Mouse (Mus musculus) c-Kit-positive CD71-positive TER-119-positive erythroid progenitor cells, embryonic 14.5 days (primary cell): ENCODE measurements around the gene Stam2.

Experiments used
- DNase-seq: peaks from one replicate; pipeline ENCODE4 v3.0.0-alpha.2; 2013; ENCODE audit warnings: low spot score

Gene Stam2

DNA sequence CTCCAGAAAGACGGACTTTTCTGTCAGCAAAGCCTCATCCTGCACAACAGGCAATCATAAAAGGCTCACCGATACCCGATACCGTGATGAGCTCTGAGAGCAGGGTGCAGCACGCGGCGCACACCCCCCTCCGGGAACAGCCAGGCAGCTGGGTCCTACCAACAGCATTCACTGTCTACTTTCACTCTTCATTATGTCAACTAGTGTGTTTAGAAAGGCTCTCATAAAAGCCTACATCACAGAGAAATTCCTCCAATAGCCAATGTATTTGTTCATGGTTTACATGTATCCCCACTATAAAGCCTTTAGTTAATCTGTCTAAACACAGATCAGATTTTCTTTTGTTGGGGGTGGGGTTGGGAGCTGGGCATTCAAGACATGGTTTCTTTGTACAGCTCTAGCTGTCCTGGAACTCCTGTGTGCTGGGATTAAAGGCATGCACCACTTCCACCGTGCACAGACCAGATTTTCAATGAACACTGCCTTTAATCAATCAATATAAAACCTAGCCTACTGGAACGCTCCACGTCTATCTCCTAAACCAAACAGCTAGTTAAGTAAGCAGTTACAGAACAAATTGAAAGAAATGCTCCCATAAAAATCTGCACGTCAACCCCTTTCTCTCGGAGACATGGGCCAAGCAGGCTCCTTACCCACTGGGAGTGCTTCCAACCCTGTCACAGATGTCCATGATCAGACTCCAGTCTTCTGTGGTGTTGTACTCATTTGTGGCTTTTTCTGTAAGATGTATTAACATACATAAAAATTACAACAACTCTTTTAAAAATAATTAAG is 21.7 kb downstream of the Stam2 start:
- no peak for DNase-seq

- no peak for DNase-seq
These were observed 25.0 kb downstream of the Stam2 start for GRCm38 (mm10) chr2:52717076-52717475.

DNA sequence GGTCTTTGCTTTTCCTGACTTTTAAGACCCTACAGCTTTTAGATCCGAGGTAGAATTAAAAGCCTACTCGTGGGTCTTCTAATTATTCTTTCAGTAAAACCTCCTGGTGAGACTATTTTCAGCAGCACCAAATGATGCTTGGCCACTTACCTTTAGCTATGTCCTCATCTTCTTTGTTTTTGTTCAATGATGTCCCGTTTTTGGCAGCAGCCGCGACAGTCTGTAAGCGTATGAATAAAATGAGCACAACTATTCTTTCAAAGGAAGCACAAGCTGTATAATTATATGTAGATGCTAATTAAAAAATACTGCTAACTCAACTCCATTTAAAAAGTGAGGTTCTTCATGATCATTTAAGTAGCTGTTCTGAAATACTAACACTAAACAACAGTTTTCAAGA is 26.5 kb downstream of the Stam2 start:
- no peak for DNase-seq

DNA sequence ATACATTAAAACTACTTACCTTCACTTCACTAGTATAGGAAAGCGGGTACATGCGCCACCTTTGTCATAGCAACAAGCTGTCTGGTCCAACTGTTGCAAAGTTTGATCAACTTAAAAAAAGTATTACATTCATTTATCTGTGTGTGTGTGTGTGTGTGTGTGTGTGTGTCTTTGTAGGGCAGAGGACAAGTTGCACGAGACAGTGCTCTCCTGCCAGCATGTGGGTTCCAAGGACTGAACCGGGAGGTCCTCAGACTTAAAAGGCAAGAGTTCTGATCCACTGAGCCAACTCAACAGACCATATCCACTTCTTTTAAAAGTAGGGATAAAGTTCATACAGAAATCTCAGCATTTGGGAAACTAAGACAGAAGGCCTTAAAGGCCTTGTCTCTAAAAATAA is 28.0 kb downstream of the Stam2 start:
- DNase-seq = no peak

- no peak for DNase-seq
These were observed 31.3 kb downstream of the Stam2 start for GRCm38 (mm10) chr2:52710804-52711203.

GRCm38 (mm10) chr2:52709417-52709816 is 32.7 kb downstream of the Stam2 start:
- DNase-seq = no peak

- no peak for DNase-seq
These were observed 40.6 kb downstream of the Stam2 start for GRCm38 (mm10) chr2:52701368-52702036.

GRCm38 (mm10) chr2:52700352-52700751 is 41.7 kb downstream of the Stam2 start:
- no peak for DNase-seq

DNA sequence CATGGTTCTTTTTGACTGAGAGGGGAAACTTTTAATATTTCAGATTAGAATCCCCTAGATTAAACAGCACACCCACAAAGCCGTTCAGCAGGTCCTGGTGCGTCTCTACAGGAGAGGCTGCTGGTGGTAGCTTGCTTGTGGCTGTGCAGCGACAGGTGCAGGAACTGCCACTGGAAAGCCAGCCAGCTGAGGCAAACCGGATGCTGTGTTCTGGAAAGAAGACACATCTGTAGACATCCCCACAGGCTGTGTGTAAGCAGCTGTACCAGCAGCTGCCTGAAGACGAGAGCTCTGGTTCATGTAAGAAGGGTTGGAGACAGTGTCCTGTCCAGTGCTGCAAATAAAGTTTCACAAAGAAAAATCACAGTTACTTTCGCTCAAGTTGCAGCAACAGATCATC is 47.5 kb downstream of the Stam2 start:
- DNase-seq = no peak

DNA sequence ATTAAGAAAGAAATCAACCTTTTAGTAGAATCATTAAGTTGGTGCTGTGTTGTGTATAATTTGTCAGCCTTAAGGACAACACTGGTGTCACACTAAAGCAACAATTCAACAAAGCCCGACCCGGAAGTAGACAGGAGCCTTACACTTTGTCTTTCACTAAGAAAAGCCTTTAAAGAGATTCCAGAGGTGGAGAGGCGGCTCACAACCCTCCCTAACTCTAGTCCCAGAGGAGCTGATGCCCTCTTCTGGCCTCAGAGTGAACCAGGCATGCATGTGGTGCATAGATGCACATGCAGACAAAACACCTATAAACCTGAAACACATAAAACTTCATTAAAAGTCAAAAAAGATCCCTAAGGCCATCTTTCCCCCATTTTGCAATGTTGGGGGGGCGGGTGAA is 50.3 kb downstream of the Stam2 start:
- no peak for DNase-seq

GRCm38 (mm10) chr2:52686601-52687000 is 55.5 kb downstream of the Stam2 start:
- no peak for DNase-seq

- no peak for DNase-seq
These were observed 64.5 kb downstream of the Stam2 start for GRCm38 (mm10) chr2:52677589-52677988.

DNA sequence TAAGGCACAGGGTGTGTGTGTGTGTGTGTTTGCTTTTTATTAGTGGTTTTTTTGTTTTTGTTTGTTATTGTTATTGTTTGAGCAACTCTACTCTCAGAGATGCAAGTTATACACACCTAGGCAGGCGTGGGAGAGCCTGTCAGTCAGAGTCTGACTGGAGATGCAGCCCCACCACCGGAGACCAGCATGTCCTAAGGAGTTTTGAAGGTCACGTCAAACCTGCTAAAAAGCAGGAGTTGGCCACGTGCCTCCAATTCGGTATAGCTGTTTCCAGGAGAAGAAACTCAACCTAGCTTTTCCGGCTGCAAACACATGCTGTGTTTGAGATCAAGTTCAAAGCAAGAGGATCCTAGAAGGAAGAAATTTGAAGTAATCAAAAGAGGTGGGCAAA is 65.2 kb downstream of the Stam2 start:
- no peak for DNase-seq

- no peak for DNase-seq
These were observed 65.8 kb downstream of the Stam2 start, which contains the start of gene Cacnb4 for GRCm38 (mm10) chr2:52676023-52676912. Gene Cacnb4 (minus strand): TSS chr2:52676831.

DNA sequence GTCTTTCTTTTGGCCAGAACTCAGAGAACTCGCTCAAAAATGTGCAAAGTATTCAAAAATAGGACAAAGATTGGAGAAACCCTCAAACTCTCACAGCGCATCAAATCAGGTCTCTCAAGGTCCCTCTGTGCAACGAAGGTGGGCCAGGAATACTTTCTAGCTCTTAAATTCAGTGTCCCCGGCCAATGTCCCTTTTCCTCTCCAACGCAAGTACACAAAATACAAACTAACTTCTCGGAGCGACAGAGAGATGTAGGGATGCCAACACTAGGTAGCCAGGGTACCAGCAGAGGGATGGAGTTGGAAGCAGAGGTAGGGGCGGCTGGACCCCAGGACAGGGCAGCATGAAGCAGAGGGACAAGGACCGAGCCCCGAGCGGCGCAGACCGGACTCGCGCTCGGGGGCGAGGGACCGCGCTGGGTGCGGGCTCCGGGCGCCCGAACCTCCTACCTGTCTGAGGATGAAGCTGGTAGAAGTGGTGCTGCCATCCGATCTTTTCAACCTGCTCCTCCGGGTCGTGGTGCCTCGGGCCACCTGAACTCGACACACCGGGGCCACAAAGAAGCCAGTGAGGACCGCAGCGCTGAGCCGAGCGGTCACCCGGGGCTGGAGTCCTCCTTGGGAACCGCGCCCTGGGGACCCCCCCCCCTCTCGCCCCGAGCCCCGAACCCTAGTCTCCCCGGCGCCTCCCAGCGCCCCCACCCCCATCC is 66.6 kb downstream of the Stam2 start:
- DNase-seq = no peak

- DNase-seq = no peak
These were observed 67.2 kb downstream of the Stam2 start for GRCm38 (mm10) chr2:52674886-52675277.

DNA sequence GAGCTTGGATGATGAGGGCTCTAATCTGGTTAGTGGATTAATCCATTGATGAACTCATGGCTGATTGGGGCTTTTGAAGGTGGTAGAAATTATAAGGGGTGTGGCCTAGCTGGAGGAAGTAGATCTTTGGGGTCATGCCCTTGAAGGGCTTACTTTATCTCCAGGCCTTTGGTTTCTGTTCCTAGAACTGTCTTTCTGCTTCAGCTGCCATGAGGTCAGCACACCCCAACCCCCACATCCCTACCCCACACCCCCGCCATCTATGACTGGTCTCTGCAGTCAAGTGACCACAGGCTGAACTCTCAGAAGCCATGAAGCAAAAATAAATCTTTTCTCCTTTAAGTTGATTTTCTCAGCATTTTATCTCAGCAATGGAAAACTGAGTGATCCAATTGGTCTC is 68.9 kb downstream of the Stam2 start:
- no peak for DNase-seq

- no peak for DNase-seq
These were observed 71.3 kb downstream of the Stam2 start for GRCm38 (mm10) chr2:52670733-52671132.

- DNase-seq = no peak
These were observed 73.6 kb downstream of the Stam2 start for GRCm38 (mm10) chr2:52668480-52668879.

- no peak for DNase-seq
These were observed 85.4 kb downstream of the Stam2 start for GRCm38 (mm10) chr2:52656722-52657121.

DNA sequence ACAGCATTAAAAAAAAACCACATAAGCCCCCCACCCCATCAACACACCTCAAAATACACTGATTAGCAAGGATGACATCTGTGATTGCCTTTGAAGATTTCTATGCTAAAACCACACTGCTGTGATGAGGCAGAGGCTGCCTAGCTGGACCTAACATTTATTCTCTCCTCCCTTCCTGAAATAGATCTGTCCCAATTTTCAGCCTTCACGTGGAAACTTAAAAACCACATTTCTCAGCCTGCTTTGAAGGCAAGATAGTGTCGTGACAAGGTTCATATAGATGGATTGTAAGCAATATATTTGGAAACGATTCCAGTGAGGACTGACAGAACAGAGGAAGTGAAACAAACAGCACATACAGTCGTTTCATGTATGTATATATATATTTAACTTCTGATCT is 87.5 kb downstream of the Stam2 start:
- no peak for DNase-seq

- no peak for DNase-seq
These were observed 90.5 kb downstream of the Stam2 start for GRCm38 (mm10) chr2:52651547-52651946.
